In genomic region chr10:127058161-127058560, GRCm38 (mm10) we compare ENCODE assay signal across 8 mouse cellular contexts. TPM values are rescaled to one million over a fixed set of nuclear protein-coding genes. Genes with fewer than 3 reads are reported as not detected.
A peak's percentile ranks its signal among the peaks of the same experiment; 100 is the strongest.
DNase-seq lines count a peak whose midpoint lies in the region; ATAC-seq lines count a peak whose summit lies in the region.

No protein-coding gene starts in this region.

- peak; percentile 74 for DNase-seq in gastrocnemius, adult 18-20 months (ENCODE audit: low spot score)
- no peak for DNase-seq in gastrocnemius, postnatal 25 days
- DNase-seq in cerebellum, adult 9-10 months = peak; percentile 74
- peak; percentile 82 for DNase-seq in forelimb bud, embryonic 11.5 days (ENCODE audit: low read depth, low spot score)
- peak; percentile 90 for DNase-seq in limb, embryonic 11.5 days (ENCODE audit: low spot score)
- DNase-seq in spleen, adult 18-20 months = peak; percentile 58 to 79

- no peaks in the 10 kb centered on the region for H3K27me3 ChIP-seq in hindbrain, embryonic 16.5 days (replicated peaks; ENCODE audit: control insufficient read depth, insufficient read depth, low read length)
- peaks cover 21% of the 10 kb centered on the region for H3K27me3 ChIP-seq in limb, embryonic 11.5 days (ENCODE audit: control insufficient read depth, insufficient read depth, low read length)
- H3K27me3 ChIP-seq in midbrain, embryonic 12.5 days = peaks cover 5% of the 10 kb centered on the region; the same call in 1 of the 2 replicates

- H3K9ac ChIP-seq in hindbrain, embryonic 16.5 days (ENCODE audit: low read depth, low read length) = peak overlapping the region; percentile 97
- H3K9ac ChIP-seq in limb, embryonic 11.5 days (ENCODE audit: low read length) = no peak overlapping the region
- H3K9ac ChIP-seq in midbrain, embryonic 12.5 days (replicated peaks) = peak overlapping the region; percentile 99

- no peak overlapping the region for H3K27ac ChIP-seq in hindbrain, embryonic 16.5 days (ENCODE audit: low read depth, low read length)
- H3K27ac ChIP-seq in limb, embryonic 11.5 days (replicated peaks; ENCODE audit: low read depth, low read length) = no peak overlapping the region
- H3K27ac ChIP-seq in midbrain, embryonic 12.5 days (replicated peaks) = no peak overlapping the region

- H3K9me3 ChIP-seq in hindbrain, embryonic 16.5 days (ENCODE audit: control insufficient read depth, low read length) = no peaks in the 10 kb centered on the region
- H3K9me3 ChIP-seq in limb, embryonic 11.5 days (ENCODE audit: control insufficient read depth, low read length) = no peaks in the 10 kb centered on the region
- no peaks in the 10 kb centered on the region for H3K9me3 ChIP-seq in midbrain, embryonic 12.5 days

- H3K36me3 ChIP-seq in hindbrain, embryonic 16.5 days (ENCODE audit: control insufficient read depth, insufficient read depth, low read length) = peaks cover 26% of the 10 kb centered on the region
- no peaks in the 10 kb centered on the region for H3K36me3 ChIP-seq in limb, embryonic 11.5 days (ENCODE audit: control insufficient read depth, insufficient read depth, low read length)
- peaks cover 44% of the 10 kb centered on the region for H3K36me3 ChIP-seq in midbrain, embryonic 12.5 days

- ATAC-seq in hindbrain, embryonic 16.5 days = 0 out of 2 replicates have a peak, but pooled peaks have one; percentile 10
- ATAC-seq in limb, embryonic 11.5 days (ENCODE audit: insufficient number of reproducible peaks, low FRiP score, low TSS enrichment, low read depth) = no peak
- peak; percentile 13; the same call in 1 of the 2 replicates for ATAC-seq in midbrain, embryonic 12.5 days (ENCODE audit: low FRiP score, low read depth)

- 0% methylated on average over 9 of the region's 9 CpGs for WGBS in hindbrain, embryonic 16.5 days
- under 1% methylated on average over 9 of the region's 9 CpGs for WGBS in limb, embryonic 11.5 days
- WGBS in midbrain, embryonic 12.5 days = under 1% methylated on average over 9 of the region's 9 CpGs

- H3K4me1 ChIP-seq in hindbrain, embryonic 16.5 days (ENCODE audit: control insufficient read depth, insufficient read depth, low read depth, low read length) = peaks cover 23% of the 10 kb centered on the region
- H3K4me1 ChIP-seq in limb, embryonic 11.5 days (ENCODE audit: control insufficient read depth, insufficient read depth, low read length) = peaks cover 14% of the 10 kb centered on the region
- peaks cover 39% of the 10 kb centered on the region for H3K4me1 ChIP-seq in midbrain, embryonic 12.5 days

- H3K4me2 ChIP-seq in hindbrain, embryonic 16.5 days (ENCODE audit: low read length) = peak overlapping the region; percentile 86
- peak overlapping the region; percentile 96 for H3K4me2 ChIP-seq in limb, embryonic 11.5 days (ENCODE audit: low read depth, severe bottlenecking)
- peak overlapping the region; percentile 96 for H3K4me2 ChIP-seq in midbrain, embryonic 12.5 days (replicated peaks)

- peak overlapping the region; percentile 81 for H3K4me3 ChIP-seq in hindbrain, embryonic 16.5 days (ENCODE audit: low read length)
- peak overlapping the region; percentile 77; the same call in 1 of the 2 replicates for H3K4me3 ChIP-seq in limb, embryonic 11.5 days (ENCODE audit: low read depth, low read length)
- H3K4me3 ChIP-seq in midbrain, embryonic 12.5 days = peak overlapping the region; percentile 97

RNA-seq across cellular contexts. Expression of gene March9, which starts 1.8 kb away (rescaled TPM):
- total RNA-seq in gastrocnemius, adult 18-20 months (2021) = 1 to 10 TPM in 1 of 2 experiments, under 1 TPM in 1; 0.39 to 1.0 TPM
- total RNA-seq in gastrocnemius, postnatal 25 days (2021) = under 1 TPM; 0.62 to 0.82 TPM
- 5.2 and 6.0 TPM in 2 replicates for polyA plus RNA-seq in hindbrain, embryonic 16.5 days (2015; fragmentation: Nextera tagmentation; extraction: Ambion mirVana)
- polyA plus RNA-seq in limb, embryonic 11.5 days (2014; fragmentation: Nextera tagmentation; extraction: Ambion mirVana) = 1.2 and 1.6 TPM in 2 replicates
- polyA plus RNA-seq in midbrain, embryonic 12.5 days (2016; fragmentation: Nextera tagmentation; extraction: Ambion mirVana) = 4.6 and 5.3 TPM in 2 replicates

RNA-seq across cellular contexts. Expression of gene Cdk4, which starts 5.2 kb away (rescaled TPM):
- 10 to 100 TPM; 42.2 to 45.6 TPM for total RNA-seq in gastrocnemius, adult 18-20 months (2021)
- total RNA-seq in gastrocnemius, postnatal 25 days (2021) = 10 to 100 TPM; 43.3 to 46.9 TPM
- 669 and 724 TPM in 2 replicates for polyA plus RNA-seq in hindbrain, embryonic 16.5 days (2015; fragmentation: Nextera tagmentation; extraction: Ambion mirVana)
- polyA plus RNA-seq in limb, embryonic 11.5 days (2014; fragmentation: Nextera tagmentation; extraction: Ambion mirVana) = 2,988 and 3,194 TPM in 2 replicates
- polyA plus RNA-seq in midbrain, embryonic 12.5 days (2016; fragmentation: Nextera tagmentation; extraction: Ambion mirVana) = 2,032 and 2,136 TPM in 2 replicates

RNA-seq across cellular contexts. Expression of gene Cyp27b1, which starts 10.1 kb away (rescaled TPM):
- under 1 TPM in 1 of 2 experiments, not detected in 1; 0.19 TPM for total RNA-seq in gastrocnemius, adult 18-20 months (2021)
- under 1 TPM; 0.10 to 0.19 TPM for total RNA-seq in gastrocnemius, postnatal 25 days (2021)
- 0.12 and 0.18 TPM in 2 replicates for polyA plus RNA-seq in hindbrain, embryonic 16.5 days (2015; fragmentation: Nextera tagmentation; extraction: Ambion mirVana)
- polyA plus RNA-seq in limb, embryonic 11.5 days (2014; fragmentation: Nextera tagmentation; extraction: Ambion mirVana) = not detected in 2 replicates
- polyA plus RNA-seq in midbrain, embryonic 12.5 days (2016; fragmentation: Nextera tagmentation; extraction: Ambion mirVana) = 0.09 and 0.16 TPM in 2 replicates

RNA-seq across cellular contexts. Expression of gene Tspan31, which starts 11.9 kb away (rescaled TPM):
- total RNA-seq in gastrocnemius, adult 18-20 months (2021) = 10 to 100 TPM; 22.4 to 23.4 TPM
- 10 to 100 TPM; 24.1 to 28.8 TPM for total RNA-seq in gastrocnemius, postnatal 25 days (2021)
- polyA plus RNA-seq in hindbrain, embryonic 16.5 days (2015; fragmentation: Nextera tagmentation; extraction: Ambion mirVana) = 123 TPM in 2 replicates
- 123 and 134 TPM in 2 replicates for polyA plus RNA-seq in limb, embryonic 11.5 days (2014; fragmentation: Nextera tagmentation; extraction: Ambion mirVana)
- 165 and 167 TPM in 2 replicates for polyA plus RNA-seq in midbrain, embryonic 12.5 days (2016; fragmentation: Nextera tagmentation; extraction: Ambion mirVana)

RNA-seq across cellular contexts. Expression of gene Eef1akmt3, which starts 16.8 kb away (rescaled TPM):
- under 1 TPM in 1 of 2 experiments, not detected in 1; 0.09 TPM for total RNA-seq in gastrocnemius, adult 18-20 months (2021)
- under 1 TPM; 0.15 to 0.24 TPM for total RNA-seq in gastrocnemius, postnatal 25 days (2021)
- 0.23 and 0.31 TPM in 2 replicates for polyA plus RNA-seq in hindbrain, embryonic 16.5 days (2015; fragmentation: Nextera tagmentation; extraction: Ambion mirVana)
- polyA plus RNA-seq in limb, embryonic 11.5 days (2014; fragmentation: Nextera tagmentation; extraction: Ambion mirVana) = 0.19 and 0.31 TPM in 2 replicates
- 0.20 and 0.24 TPM in 2 replicates for polyA plus RNA-seq in midbrain, embryonic 12.5 days (2016; fragmentation: Nextera tagmentation; extraction: Ambion mirVana)
